Mouse (Mus musculus) lung, postnatal 0 days (tissue): ENCODE results near the gene Tmem88b. TPM values are rescaled to one million over a fixed set of nuclear protein-coding genes. Genes with fewer than 3 reads are reported as not detected.

ENCODE experiments used
- ATAC-seq: fragments of 200-750 bp; cut with Nextera tagmentation; 2 replicates; pipeline ENCODE4 v1.8.0; 2017; ENCODE audit warnings: moderate library complexity
- DNase-seq: peaks from one replicate; pipeline ENCODE4 v3.0.0-alpha.2; 2016; ENCODE audit warnings: low spot score
- H3K27ac ChIP-seq: fragments of 300-500 bp; sonication (generic); 2 replicates; pipeline ENCODE4 v1.5.1; 2014; ENCODE audit warnings: antibody characterized with exemption, mild to moderate bottlenecking, low read length, mixed read lengths
- H3K27me3 ChIP-seq: fragments of 300-500 bp; sonication (generic); replicated peaks from 2 replicates; pipeline ENCODE4 v1.6.1; 2014; ENCODE audit warnings: low read length, mixed read lengths; ENCODE audit not compliant: insufficient read depth
- H3K36me3 ChIP-seq: fragments of 300-500 bp; sonication (generic); 2 replicates; pipeline ENCODE4 v1.6.1; 2014; ENCODE audit warnings: low read length, mixed read lengths; ENCODE audit not compliant: insufficient read depth
- H3K4me1 ChIP-seq: fragments of 300-500 bp; sonication (generic); 2 replicates; pipeline ENCODE4 v1.6.1; 2014; ENCODE audit warnings: antibody characterized with exemption, low read depth, low read length, mixed read lengths; ENCODE audit not compliant: insufficient read depth
- H3K4me2 ChIP-seq: fragments of 300-500 bp; sonication (generic); replicated peaks from 2 replicates; pipeline ENCODE4 v1.6.1; 2014; ENCODE audit warnings: low read depth, mild to moderate bottlenecking, low read length, moderate library complexity, mixed read lengths
- H3K4me3 ChIP-seq: fragments of 300-500 bp; sonication (generic); 2 replicates; pipeline ENCODE4 v1.5.1; 2014; ENCODE audit warnings: low read depth, low read length
- H3K9ac ChIP-seq: fragments of 300-500 bp; sonication (generic); replicated peaks from 2 replicates; pipeline ENCODE4 v1.6.1; 2014; ENCODE audit warnings: low read depth, mild to moderate bottlenecking
- H3K9me3 ChIP-seq: fragments of 300-500 bp; sonication (generic); 2 replicates; pipeline ENCODE4 v1.6.1; 2016; ENCODE audit warnings: low read length, mixed read lengths
- CTCF ChIP-seq: IDR thresholded peaks from 2 replicates; pipeline ENCODE4 v1.5.1; 2016; ENCODE audit warnings: antibody characterized with exemption, mild to moderate bottlenecking
- EP300 ChIP-seq: IDR thresholded peaks from 2 replicates; pipeline ENCODE4 v1.6.1; 2016; ENCODE audit warnings: antibody characterized with exemption, mild to moderate bottlenecking, control low read depth
- WGBS: fragments of 180-500 bp; shearing (Covaris S2); extraction: QIAGEN DNeasy Blood & Tissue Kit; methylation state at CpG from one replicate; pipeline ENCODE4 v1.1.7; 2014; 5-methylcytosine and 5-hydroxymethylcytosine counted together
- polyA plus RNA-seq: library from polyadenylated mRNA; unstranded; fragments of >200 nt; fragmentation: Nextera tagmentation; extraction: Ambion mirVana; gene quantifications from 2 replicates; pipeline ENCODE4 v1.2.1, GENCODE M21; 2015

The Tmem88b gene
- polyA plus RNA-seq, 1 experiment from 2014 or later = 0.13 TPM

GRCm38 (mm10) chr4:155811929-155812664 is 26.4 kb upstream of the Tmem88b start, which contains the start of gene Ccnl2:
TSS of gene Ccnl2 (plus strand) at chr4:155812489.
- Histone ChIP-seq H3K4me2 (peak within 1 kb of the TSS; percentile 82), H3K27me3 (no peaks in the 10 kb centered on the region), H3K4me1 (peaks cover 16% of the 10 kb centered on the region; the same call in 1 of the 2 replicates), H3K27ac (peak within 1 kb of the TSS; percentile 93), H3K9ac (peak within 1 kb of the TSS; percentile 99), H3K36me3 (peaks cover 25% of the 10 kb centered on the region), H3K9me3 (no peaks in the 10 kb centered on the region), H3K4me3 (peak within 1 kb of the TSS; percentile 100)
- TF ChIP-seq EP300 (no peak), CTCF (no peak)
- DNase-seq = peak; percentile 98
- WGBS = under 1% methylated on average over 51 of the region's 60 CpGs
- peak; percentile 100 for ATAC-seq

GRCm38 (mm10) chr4:155807841-155808240 is 22.2 kb upstream of the Tmem88b start:
- Histone ChIP-seq H3K9me3 (no peaks in the 10 kb centered on the region), H3K4me3 (no peak overlapping the region), H3K36me3 (peaks cover 22% of the 10 kb centered on the region), H3K4me2 (no peak overlapping the region), H3K27me3 (no peaks in the 10 kb centered on the region), H3K9ac (no peak overlapping the region), H3K4me1 (peaks cover 11% of the 10 kb centered on the region; the same call in 1 of the 2 replicates), H3K27ac (no peak overlapping the region)
- no peak for TF ChIP-seq CTCF
- no peak for TF ChIP-seq EP300
- ATAC-seq = no peak
- no peak for DNase-seq
- 91% methylated on average over 3 of the region's 3 CpGs for WGBS

- ATAC-seq = peak; percentile 99
- 0 out of 2 replicates have a peak, but pooled peaks cover 5% of the 10 kb centered on the region for H3K4me1 ChIP-seq
- WGBS = under 1% methylated on average over 57 of the region's 58 CpGs
Measured at GRCm38 (mm10) chr4:155803340-155804041, 17.8 kb upstream of the Tmem88b start.

GRCm38 (mm10) chr4:155802741-155803339 is 17.2 kb upstream of the Tmem88b start, which contains the start of gene Mrpl20:
TSS of gene Mrpl20 (plus strand) at chr4:155802878.
- Histone ChIP-seq H3K36me3 (peaks cover 5% of the 10 kb centered on the region; the same call in 1 of the 2 replicates), H3K9me3 (no peaks in the 10 kb centered on the region), H3K27ac (peak within 1 kb of the TSS; percentile 68), H3K27me3 (no peaks in the 10 kb centered on the region), H3K4me2 (peak within 1 kb of the TSS; percentile 67), H3K4me1 (0 out of 2 replicates have a peak, but pooled peaks cover 5% of the 10 kb centered on the region), H3K9ac (peak within 1 kb of the TSS; percentile 68), H3K4me3 (peak within 1 kb of the TSS; percentile 67)
- TF ChIP-seq EP300 = no peak
- TF ChIP-seq CTCF = peak; percentile 33; the same call in 1 of the 2 replicates
- WGBS = 7% methylated on average over 12 of the region's 12 CpGs
- DNase-seq (peak; percentile 64), ATAC-seq (peak; percentile 34; the same call in 1 of the 2 replicates)

More at GRCm38 (mm10) chr4:155803340-155804041, 17.8 kb upstream of the Tmem88b start:
- TF ChIP-seq EP300 (peak; percentile 54; the same call in 1 of the 2 replicates), CTCF (0 out of 2 replicates have a peak, but pooled peaks have one; percentile 7)
- Histone ChIP-seq H3K4me3 (peak overlapping the region; percentile 67), H3K9me3 (no peaks in the 10 kb centered on the region), H3K27me3 (no peaks in the 10 kb centered on the region), H3K27ac (peak overlapping the region; percentile 68), H3K36me3 (peaks cover 9% of the 10 kb centered on the region; the same call in 1 of the 2 replicates), H3K4me2 (peak overlapping the region; percentile 67), H3K9ac (peak overlapping the region; percentile 68)
- peak; percentile 94 for DNase-seq

GRCm38 (mm10) chr4:155802075-155802474 is 16.4 kb upstream of the Tmem88b start:
- 93% methylated on average over 1 of the region's 1 CpGs for WGBS
- DNase-seq (no peak), ATAC-seq (no peak)
- H3K36me3 ChIP-seq = no peaks in the 10 kb centered on the region
- no peaks in the 10 kb centered on the region for H3K27me3 ChIP-seq
- no peak overlapping the region for H3K4me2 ChIP-seq
- no peak overlapping the region for H3K27ac ChIP-seq
- 0 out of 2 replicates have a peak, but pooled peaks cover 5% of the 10 kb centered on the region for H3K4me1 ChIP-seq
- no peak for TF ChIP-seq EP300
- no peak for TF ChIP-seq CTCF
- no peak overlapping the region for H3K9ac ChIP-seq
- H3K9me3 ChIP-seq = no peaks in the 10 kb centered on the region
- H3K4me3 ChIP-seq = no peak overlapping the region
